Mouse (Mus musculus) retina, embryonic 14.5 days (tissue): ENCODE measurements around the gene Glb1l2.

Experiments
- DNase-seq: peaks from one replicate; pipeline ENCODE4 v3.0.0-alpha.2; 2015; ENCODE audit warnings: low spot score

The Glb1l2 gene

GRCm38 (mm10) chr9:26805935-26806666 lies at the start of gene Glb1l2:
Gene Glb1l2, minus strand, starts transcription at chr9:26806468.
- peak; percentile 98 for DNase-seq

GRCm38 (mm10) chr9:26831089-26831488 lies 24.8 kb upstream of the Glb1l2 start:
- no peak for DNase-seq

GRCm38 (mm10) chr9:26819942-26820341 lies 13.7 kb upstream of the Glb1l2 start:
- DNase-seq: no peak

GRCm38 (mm10) chr9:26808735-26809134 lies 2.5 kb upstream of the Glb1l2 start:
- no peak for DNase-seq

- DNase-seq: peak; percentile 54
Measured at GRCm38 (mm10) chr9:26804321-26804720, 1.9 kb downstream of the Glb1l2 start.

- no peak for DNase-seq
Measured at GRCm38 (mm10) chr9:26800357-26800756, 5.9 kb downstream of the Glb1l2 start.

- DNase-seq: no peak
Measured at GRCm38 (mm10) chr9:26798731-26799130, 7.5 kb downstream of the Glb1l2 start.

- no peak for DNase-seq
Measured at GRCm38 (mm10) chr9:26798205-26798604, 8.1 kb downstream of the Glb1l2 start.

GRCm38 (mm10) chr9:26792829-26793228 lies 13.4 kb downstream of the Glb1l2 start:
- DNase-seq: no peak

GRCm38 (mm10) chr9:26783414-26783975 lies 22.8 kb downstream of the Glb1l2 start:
- no peak for DNase-seq

- DNase-seq: no peak
Measured at GRCm38 (mm10) chr9:26778421-26778820, 27.8 kb downstream of the Glb1l2 start.

- DNase-seq: peak; percentile 88
Measured at GRCm38 (mm10) chr9:26776122-26776902, 30.0 kb downstream of the Glb1l2 start.

- no peak for DNase-seq
Measured at GRCm38 (mm10) chr9:26775700-26776099, 30.6 kb downstream of the Glb1l2 start.

GRCm38 (mm10) chr9:26768181-26768580 lies 38.1 kb downstream of the Glb1l2 start:
- DNase-seq: no peak

GRCm38 (mm10) chr9:26762477-26762876 lies 43.8 kb downstream of the Glb1l2 start:
- DNase-seq: no peak

- DNase-seq: no peak
Measured at GRCm38 (mm10) chr9:26760576-26760975, 45.7 kb downstream of the Glb1l2 start.

- peak; percentile 65 for DNase-seq
Measured at GRCm38 (mm10) chr9:26760081-26760480, 46.2 kb downstream of the Glb1l2 start.

- no peak for DNase-seq
Measured at GRCm38 (mm10) chr9:26748893-26749292, 57.4 kb downstream of the Glb1l2 start.

- peak; percentile 49 for DNase-seq
Measured at GRCm38 (mm10) chr9:26747121-26747520, 59.1 kb downstream of the Glb1l2 start.

- DNase-seq: no peak
Measured at GRCm38 (mm10) chr9:26742817-26743216, 63.5 kb downstream of the Glb1l2 start.

GRCm38 (mm10) chr9:26737116-26737515 lies 69.2 kb downstream of the Glb1l2 start:
- DNase-seq: no peak

GRCm38 (mm10) chr9:26733986-26734385 lies 72.3 kb downstream of the Glb1l2 start:
- peak; percentile 50 for DNase-seq
